Mouse (Mus musculus) cerebellum, adult 11 months (tissue): ENCODE measurements at regions not wholly inside any gene's neighbourhood (a gene's known extent, or its start where the extent isn't known, plus 50 kb on each side); places are given as distances from the start of the nearest gene placed in this dataset.

ENCODE experiments used
- DNase-seq: peaks from one replicate; pipeline ENCODE4 v3.0.0; 2022

DNA sequence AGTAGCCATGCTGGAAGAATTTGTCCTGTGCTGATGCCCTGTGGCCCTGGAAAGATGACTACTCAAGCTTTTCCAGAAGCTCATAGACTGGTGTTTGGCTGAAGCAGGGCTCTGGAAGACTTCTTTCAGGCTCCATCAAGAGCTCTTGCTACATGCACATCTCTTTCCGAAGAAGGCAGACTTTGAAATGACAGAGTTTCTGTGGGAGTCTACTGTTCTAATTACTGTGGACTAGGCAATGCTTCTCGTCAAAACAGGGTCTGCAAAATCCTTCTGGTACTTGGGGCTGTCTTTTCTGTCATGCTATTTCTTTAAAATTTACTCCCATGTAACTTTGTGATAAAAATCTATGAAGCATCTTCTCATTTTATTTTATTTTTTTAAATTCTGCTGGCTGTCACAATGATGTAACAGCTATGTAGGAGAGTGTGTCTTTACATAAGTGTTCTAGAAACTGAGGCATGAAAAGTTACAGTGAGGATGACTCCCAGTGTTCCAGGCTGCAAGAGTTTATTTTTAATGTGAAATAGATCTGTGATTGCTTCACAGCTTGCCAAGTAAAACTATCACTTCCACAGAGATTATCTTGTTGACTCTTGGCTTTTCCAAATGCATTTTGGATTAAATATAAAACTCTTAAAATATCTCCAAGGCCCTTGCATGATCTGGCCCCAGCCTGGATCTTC is 244.9 kb upstream of the Nmur2 start:
- no peak for DNase-seq

GRCm38 (mm10) chr11:56281201-56281600 is 240.4 kb upstream of the Nmur2 start:
- DNase-seq, result no peak

DNA sequence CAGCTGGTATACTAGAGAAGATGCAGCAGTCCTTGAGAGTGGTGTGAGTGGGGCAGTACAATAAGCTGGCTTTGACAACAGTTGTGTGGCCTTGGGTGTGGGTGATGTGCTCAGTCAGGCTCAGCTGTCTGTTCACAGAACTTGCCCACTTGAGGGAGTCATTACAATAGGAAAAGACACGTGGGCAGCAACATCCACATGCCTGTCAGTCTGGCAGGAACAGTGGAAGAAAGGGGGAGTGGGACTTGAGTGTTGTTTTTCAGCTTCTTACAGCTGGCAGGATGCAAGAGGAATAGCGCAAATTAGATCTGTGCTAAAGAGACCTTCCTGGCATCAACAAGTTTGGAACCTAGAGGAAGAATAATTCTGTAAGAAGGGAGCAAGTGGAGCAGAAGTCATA is 239.4 kb upstream of the Nmur2 start:
- no peak for DNase-seq

- DNase-seq, result no peak
Observed at GRCm38 (mm10) chr11:56269915-56270493, 229.2 kb upstream of the Nmur2 start.

DNA sequence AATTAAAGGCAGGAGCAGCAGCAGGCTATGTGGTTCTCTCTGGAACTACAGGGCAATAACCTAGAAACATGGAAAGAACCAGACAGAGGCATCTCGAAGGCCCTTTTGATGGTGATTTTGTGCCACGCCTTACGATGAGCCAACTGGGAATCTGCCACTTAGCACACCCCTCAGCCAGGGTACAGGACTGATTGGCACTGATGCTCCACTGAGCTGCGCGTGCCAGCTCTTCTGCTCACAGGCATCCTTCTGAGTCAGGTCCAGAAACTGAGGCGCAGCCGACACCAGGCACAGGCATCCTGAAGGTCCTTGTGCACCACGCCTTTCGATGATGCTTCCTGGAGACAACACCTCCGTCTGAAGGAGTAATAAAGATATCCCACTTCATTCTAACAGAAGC is 221.9 kb upstream of the Nmur2 start:
- no peak for DNase-seq

- no peak for DNase-seq
Observed at GRCm38 (mm10) chr11:56256356-56256755, 215.5 kb upstream of the Nmur2 start.

DNA sequence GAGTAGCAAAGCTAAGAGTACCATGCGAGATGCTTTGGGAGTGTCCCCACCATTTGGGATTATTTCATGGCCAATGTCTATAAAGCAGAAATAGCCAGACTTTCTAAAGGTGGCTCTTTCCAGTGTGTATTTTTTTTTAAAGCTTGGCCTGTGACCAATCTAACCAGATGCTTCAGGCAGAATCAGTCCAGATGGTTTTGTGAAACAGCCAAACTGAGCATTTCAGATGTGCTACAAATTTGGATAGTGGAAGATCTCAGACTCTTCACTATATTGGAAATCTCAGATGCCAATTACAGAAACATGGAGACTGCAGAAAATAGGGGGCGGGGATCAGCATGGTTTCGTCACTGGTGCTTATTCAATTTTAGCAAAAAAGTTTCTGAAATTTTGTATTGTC is 213.6 kb upstream of the Nmur2 start:
- DNase-seq, result no peak

- DNase-seq, result no peak
Observed at GRCm38 (mm10) chr11:56247333-56247823, 206.6 kb upstream of the Nmur2 start.

DNA sequence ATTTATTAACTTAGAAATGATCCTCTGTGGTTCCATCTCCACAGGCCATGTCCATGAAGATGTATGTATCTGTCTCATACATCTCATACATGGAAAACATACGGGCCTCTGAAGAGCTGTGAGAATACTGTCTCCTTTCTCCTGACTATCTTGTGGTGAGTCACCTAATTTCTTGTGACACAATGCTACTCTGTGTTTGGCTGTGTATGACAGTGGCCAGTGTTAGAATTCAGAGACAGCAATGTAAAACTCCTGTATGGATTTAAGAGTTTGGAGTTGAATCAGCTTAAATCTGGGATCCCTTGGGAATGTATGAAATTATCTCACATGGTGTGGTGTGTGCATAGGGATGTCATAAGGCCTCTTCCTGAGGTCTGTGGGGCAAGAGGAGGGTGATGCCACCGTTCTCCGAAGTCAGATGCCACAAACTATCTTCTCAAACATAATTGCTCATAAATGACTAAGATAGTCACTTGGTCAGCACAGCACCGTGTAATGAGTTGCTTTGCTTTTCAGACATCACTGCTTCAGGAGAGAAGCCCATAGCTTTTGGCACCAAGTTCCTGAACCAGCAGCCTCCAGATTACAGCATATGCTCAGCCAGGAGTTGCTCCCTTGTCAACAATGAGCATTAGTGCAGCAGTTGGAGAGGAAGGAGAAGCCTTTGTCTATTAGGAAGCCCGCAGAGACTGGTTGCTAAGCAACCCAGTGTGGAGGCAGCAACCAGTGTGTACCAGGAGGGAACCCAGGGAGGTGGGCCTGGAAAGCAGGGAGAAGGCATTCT is 205.9 kb upstream of the Nmur2 start:
- no peak for DNase-seq

GRCm38 (mm10) chr11:56244951-56245350 is 204.1 kb upstream of the Nmur2 start:
- DNase-seq, result no peak

GRCm38 (mm10) chr11:56243447-56243846 is 202.6 kb upstream of the Nmur2 start:
- no peak for DNase-seq

GRCm38 (mm10) chr11:56238745-56239144 is 197.9 kb upstream of the Nmur2 start:
- no peak for DNase-seq

GRCm38 (mm10) chr11:56224999-56225398 is 184.2 kb upstream of the Nmur2 start:
- no peak for DNase-seq

GRCm38 (mm10) chr11:56215706-56216105 is 174.9 kb upstream of the Nmur2 start:
- no peak for DNase-seq

GRCm38 (mm10) chr11:56201844-56202243 is 161.0 kb upstream of the Nmur2 start:
- no peak for DNase-seq

DNA sequence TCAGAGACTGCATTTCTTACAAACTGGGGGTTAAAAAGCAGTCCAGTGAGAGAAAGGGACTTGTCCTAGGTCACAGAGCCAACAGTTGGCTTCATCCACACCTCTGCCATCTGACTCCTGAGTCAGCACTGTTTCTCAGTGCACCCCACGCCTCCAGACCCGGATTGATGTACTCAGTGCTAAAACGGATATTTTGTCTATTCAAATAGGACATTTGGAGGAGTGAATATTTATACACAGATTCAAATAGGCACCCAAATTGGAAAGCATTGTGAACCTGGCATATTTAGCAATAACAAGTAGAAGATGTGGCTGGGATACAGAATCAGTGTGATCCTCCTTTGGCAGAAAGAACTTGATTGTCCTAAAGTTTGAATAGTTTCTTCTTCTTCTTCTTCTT is 154.5 kb upstream of the Nmur2 start:
- DNase-seq, result no peak

DNA sequence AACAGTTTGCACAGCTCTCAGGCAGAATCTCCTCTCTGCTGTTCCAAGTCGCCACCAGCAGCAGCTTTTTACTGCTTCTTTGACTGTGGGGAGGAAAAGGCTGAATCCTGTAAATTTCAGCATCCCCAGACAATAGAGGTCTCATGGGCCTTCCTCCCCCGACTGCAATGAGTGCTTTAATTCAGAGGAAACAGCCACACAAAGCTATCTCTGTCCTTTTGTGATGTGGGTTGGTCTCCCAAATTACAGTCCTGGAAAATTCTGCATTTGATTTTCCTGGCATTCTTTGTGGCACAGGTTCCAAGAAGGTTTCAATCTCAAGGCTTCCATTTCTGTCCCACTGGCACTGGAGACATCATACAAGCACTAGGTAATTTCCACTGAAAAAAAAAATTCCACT is 152.6 kb upstream of the Nmur2 start:
- no peak for DNase-seq

DNA sequence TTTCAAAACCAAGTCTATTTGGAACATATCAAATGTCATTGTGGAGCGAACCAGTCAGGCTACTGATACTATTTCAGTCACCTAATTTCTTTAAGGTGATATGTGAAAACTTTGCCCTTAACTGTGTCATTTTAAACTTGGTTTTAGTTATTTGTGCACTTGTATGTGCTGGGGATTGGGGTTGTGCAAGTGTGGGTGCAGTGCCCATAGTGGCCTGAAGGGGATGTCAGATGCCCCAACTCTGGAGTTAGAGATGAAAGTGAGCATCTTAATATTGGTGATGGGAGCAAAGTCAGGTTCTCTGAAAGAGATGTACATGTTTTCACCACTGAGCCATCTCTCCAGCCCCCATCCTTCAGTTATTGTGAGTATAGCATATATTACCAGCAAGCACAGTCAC is 133.1 kb upstream of the Nmur2 start:
- no peak for DNase-seq

DNA sequence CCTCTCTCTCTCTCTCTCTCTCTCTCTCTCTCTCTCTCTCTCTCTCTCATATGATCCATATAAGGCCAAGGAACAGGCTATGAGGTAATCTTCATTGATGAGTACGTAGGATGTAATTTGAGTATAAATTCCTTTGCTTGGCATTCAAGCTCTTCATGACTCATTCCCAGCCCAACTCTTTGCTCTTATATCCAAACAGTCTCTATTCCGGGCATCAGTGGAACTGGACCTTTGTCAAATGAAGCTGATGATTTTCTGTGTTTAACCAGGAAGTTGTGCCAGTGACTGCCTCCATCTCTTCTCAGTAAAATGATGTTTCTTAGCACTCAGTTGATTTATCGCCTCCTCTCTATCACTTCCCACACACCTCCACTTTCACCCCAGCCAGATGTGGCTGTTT is 132.4 kb upstream of the Nmur2 start:
- no peak for DNase-seq

GRCm38 (mm10) chr11:56169576-56169975 is 128.8 kb upstream of the Nmur2 start:
- DNase-seq, result peak; percentile 9

GRCm38 (mm10) chr11:56166849-56167248 is 126.0 kb upstream of the Nmur2 start:
- no peak for DNase-seq

DNA sequence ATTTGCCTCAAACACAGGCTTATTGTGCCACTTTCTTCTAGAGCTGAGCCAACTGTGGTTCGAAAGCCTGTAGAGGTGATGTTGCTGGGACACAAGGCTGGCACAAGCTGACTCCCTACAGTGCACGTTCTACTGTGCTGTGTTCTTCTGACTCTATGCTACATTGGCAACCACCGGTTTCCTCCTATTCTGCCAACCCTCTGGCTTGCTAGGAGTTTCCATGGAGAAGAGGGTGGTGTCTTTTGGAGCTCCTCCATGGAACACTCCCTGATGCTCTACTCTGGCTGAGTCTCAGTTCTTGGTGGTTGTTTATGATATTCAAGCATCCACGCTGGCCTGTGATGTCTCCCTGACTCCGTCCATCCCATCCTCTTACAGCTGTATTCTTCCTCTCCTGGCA is 124.9 kb upstream of the Nmur2 start:
- no peak for DNase-seq

DNA sequence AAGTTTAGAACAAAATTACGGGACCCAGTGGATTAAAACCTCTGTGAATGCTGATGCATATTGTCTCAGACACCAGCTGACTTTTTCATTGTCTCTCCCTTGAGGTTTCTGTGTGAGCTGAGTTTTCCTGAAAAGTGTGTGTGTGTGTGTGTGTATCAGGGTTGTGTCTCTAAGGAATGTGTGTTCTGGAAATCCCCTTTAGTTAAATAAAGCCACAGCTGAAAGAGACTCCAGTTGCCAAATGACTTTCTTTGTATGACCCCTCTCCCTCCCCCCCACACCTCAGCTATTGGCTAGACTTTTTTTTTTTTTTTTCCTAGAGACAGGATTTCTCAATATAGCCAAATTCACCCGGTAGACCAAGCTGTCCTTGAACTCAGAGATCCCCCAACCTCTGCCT is 119.5 kb upstream of the Nmur2 start:
- no peak for DNase-seq

DNA sequence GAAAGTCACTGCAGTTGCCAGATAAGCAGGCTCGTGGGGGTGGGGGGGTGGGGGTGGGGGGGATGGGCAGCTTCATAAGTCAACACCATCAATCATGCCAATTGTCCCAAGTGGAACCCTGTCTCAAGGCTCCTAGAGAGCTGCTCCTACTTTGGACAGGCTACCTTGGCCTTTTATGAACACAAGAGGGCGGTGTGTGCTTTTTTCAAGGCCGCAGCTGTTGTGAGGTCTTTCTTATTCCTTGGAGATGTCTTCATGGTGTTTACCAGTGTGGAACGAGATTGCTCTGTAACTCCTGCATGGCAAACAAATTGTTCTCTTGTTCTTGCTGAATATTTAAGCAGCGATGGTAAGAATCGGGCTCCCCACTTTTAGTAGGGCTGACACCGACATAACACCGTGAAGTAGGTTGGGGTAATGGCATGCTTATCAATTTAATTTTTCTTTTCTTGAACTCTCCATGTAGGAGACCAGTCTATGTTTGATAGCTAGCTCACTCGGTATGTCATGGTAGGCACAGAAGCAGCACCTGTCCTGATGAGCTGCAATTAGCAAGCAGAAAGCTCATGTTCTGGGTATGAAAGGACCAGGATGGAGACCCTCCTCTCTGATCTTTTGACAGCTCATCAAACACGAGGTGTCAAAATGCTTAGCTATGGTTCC is 118.7 kb upstream of the Nmur2 start:
- DNase-seq, result peak; percentile 4
